Mouse (Mus musculus) bone marrow macrophage, adult 2 months (primary cell): ENCODE data around the gene Lrrc36. TPM values are rescaled to one million over a fixed set of nuclear protein-coding genes. Genes with fewer than 3 reads are reported as not detected.

Source experiments
- H3K27ac ChIP-seq: 2 replicates; pipeline ENCODE4 v1.5.1; 2012; ENCODE audit warnings: low read depth, low read length; ENCODE audit not compliant: insufficient read depth
- H3K4me1 ChIP-seq: 2 replicates; pipeline ENCODE4 v1.6.1; 2012; ENCODE audit warnings: low read length; ENCODE audit not compliant: control insufficient read depth, insufficient read depth
- H3K4me3 ChIP-seq: 2 replicates; pipeline ENCODE4 v1.5.1; 2012; ENCODE audit warnings: mild to moderate bottlenecking, low read length, moderate library complexity; ENCODE audit not compliant: insufficient read depth
- CTCF ChIP-seq: IDR thresholded peaks from 2 replicates; pipeline ENCODE4 v1.5.1; 2012; ENCODE audit warnings: low read depth, mild to moderate bottlenecking, low read length, moderate library complexity
- POLR2A ChIP-seq: IDR thresholded peaks from 2 replicates; pipeline ENCODE4 v1.6.1; 2012; ENCODE audit warnings: mild to moderate bottlenecking, low read depth, low read length, borderline replicate concordance
- polyA plus RNA-seq: library from polyadenylated mRNA; stranded (reverse); fragments of >200 nt; gene quantifications from 2 replicates; pipeline ENCODE4 v1.2.4, GENCODE M21; 2012; ENCODE audit not compliant: missing spikeins, insufficient read depth, insufficient read length

The Lrrc36 gene
- polyA plus RNA-seq, 1 experiment, result not detected

GRCm38 (mm10) chr8:105393089-105393787, 20.1 kb upstream of the Lrrc36 start:
- H3K27ac ChIP-seq, result peak overlapping the region; percentile 11
- TF ChIP-seq POLR2A, result no peak
- no peak for TF ChIP-seq CTCF
- no peak overlapping the region for H3K4me3 ChIP-seq
- H3K4me1 ChIP-seq, result peaks cover 15% of the 10 kb centered on the region

DNA sequence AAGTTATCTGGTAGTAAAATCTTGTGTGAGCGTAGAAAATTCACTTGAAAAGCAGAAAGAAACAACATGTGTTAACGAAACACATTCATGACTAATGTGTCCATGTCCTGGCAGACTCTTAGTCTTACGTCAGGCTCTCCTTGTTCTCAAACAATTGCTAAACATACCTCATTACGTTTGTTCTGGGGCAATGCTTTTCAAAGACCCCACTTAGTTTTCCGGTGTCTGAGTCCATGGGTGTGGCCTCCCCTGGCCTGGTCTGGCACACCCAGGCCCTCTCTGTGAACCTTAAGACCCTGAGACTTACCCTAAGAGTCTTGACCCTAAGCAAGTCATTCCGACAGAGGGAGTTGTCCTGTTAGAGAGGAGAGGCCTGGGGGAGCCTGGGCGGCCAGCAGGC, 19.5 kb upstream of the Lrrc36 start:
- Histone ChIP-seq H3K4me1 (peaks cover 15% of the 10 kb centered on the region), H3K27ac (no peak overlapping the region; the same call in 1 of the 2 replicates), H3K4me3 (no peak overlapping the region)
- no peak for TF ChIP-seq CTCF
- no peak for TF ChIP-seq POLR2A

DNA sequence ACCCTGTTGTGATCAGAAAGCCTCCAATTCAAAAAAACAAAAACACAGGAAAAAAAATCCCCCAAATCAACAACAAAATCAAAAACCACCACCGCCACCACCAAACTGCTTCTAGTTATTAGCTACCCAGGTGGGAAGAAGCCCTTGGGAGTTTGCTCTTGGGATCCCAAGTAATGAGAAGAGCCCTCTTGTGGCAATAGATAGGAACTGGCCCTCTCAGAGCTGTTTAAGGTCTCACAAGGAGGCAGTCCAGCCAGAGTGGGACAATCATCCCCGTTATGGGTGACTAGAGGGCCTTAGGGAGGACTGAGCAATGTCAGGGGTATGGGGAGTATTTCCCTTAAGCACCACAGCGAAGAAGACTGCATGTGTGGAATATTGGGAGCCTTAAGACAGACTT, 15.6 kb upstream of the Lrrc36 start:
- TF ChIP-seq POLR2A (no peak), CTCF (peak; percentile 34; the same call in 1 of the 2 replicates)
- no peak overlapping the region for H3K4me3 ChIP-seq
- peaks cover 14% of the 10 kb centered on the region for H3K4me1 ChIP-seq
- no peak overlapping the region for H3K27ac ChIP-seq

GRCm38 (mm10) chr8:105400016-105400415, 13.4 kb upstream of the Lrrc36 start:
- TF ChIP-seq CTCF, result no peak
- TF ChIP-seq POLR2A, result no peak
- no peak overlapping the region for H3K27ac ChIP-seq
- no peak overlapping the region for H3K4me3 ChIP-seq
- H3K4me1 ChIP-seq, result no peaks in the 10 kb centered on the region

- TF ChIP-seq CTCF, result no peak
- TF ChIP-seq POLR2A, result no peak
- Histone ChIP-seq H3K27ac (no peak overlapping the region), H3K4me1 (peaks cover 3% of the 10 kb centered on the region; the same call in 1 of the 2 replicates), H3K4me3 (no peak overlapping the region)
These were observed 9.9 kb upstream of the Lrrc36 start for GRCm38 (mm10) chr8:105403467-105403866.

DNA sequence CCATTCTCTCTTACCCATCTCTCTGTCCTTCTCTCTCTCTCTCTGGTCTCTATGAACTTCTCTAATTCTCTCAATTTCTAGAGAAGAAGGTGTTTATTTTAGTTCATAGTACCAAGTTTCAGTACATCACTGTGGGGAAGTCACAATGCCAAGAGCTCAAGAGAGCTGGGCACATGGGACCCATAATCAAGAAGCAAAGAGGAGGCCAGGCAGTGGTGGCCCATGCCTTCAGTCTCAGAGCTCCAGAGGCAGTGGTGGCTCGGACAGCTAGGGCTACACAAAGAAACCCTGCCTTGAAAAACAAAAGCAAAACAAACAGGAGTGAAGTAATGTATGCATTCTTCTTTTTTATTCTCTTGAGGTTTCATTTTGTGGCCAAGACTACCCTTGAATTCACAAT, 8.9 kb upstream of the Lrrc36 start:
- Histone ChIP-seq H3K27ac (no peak overlapping the region), H3K4me3 (no peak overlapping the region), H3K4me1 (peaks cover 3% of the 10 kb centered on the region; the same call in 1 of the 2 replicates)
- TF ChIP-seq POLR2A (no peak), CTCF (no peak)

DNA sequence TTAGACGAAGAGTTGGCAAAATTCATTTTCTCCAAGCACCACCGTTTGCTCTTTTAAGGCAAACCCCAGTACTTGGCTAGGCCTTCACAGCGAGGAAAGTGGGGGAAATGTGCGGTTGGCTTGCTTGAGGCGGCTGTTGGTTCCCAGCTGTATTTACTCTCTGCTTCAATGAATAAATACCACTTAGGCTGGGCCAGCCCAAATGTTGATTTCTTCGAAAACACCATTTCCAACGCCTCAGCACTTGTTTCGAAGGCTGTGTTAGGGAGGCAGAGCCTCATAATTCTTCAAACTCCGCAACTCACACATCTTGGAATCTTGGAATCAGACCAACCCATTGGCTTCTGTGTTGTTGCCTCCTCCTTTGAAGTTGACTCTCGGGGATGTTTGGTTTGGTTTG, 7.0 kb upstream of the Lrrc36 start:
- Histone ChIP-seq H3K27ac (no peak overlapping the region), H3K4me3 (no peak overlapping the region), H3K4me1 (peaks cover 3% of the 10 kb centered on the region; the same call in 1 of the 2 replicates)
- TF ChIP-seq CTCF (no peak), POLR2A (no peak)

GRCm38 (mm10) chr8:105408331-105408730, 5.0 kb upstream of the Lrrc36 start:
- no peak overlapping the region for H3K4me3 ChIP-seq
- TF ChIP-seq POLR2A (no peak), CTCF (no peak)
- peaks cover 3% of the 10 kb centered on the region; the same call in 1 of the 2 replicates for H3K4me1 ChIP-seq
- H3K27ac ChIP-seq, result no peak overlapping the region

DNA sequence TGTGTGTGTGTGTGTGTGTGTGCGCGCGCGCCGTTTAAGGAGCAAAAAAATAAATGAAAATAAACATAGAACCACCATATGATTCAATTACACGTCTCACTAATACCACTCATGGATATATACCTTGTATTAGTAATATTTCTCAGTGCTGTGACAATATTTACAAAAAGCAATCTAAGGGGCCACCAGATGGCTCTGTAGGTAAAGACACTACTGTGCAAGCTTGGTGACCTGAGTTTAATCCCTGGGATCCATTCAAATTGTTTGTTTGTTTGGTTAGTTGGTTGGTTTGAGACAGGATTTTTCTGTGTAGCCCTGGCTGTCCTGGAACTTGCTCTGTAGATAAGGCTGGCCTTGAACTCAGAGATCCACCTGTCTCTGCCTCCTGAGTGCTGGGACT, 3.4 kb upstream of the Lrrc36 start:
- H3K4me1 ChIP-seq, result peaks cover 6% of the 10 kb centered on the region; the same call in 1 of the 2 replicates
- TF ChIP-seq CTCF, result no peak
- no peak for TF ChIP-seq POLR2A
- H3K4me3 ChIP-seq, result no peak overlapping the region
- H3K27ac ChIP-seq, result no peak overlapping the region

GRCm38 (mm10) chr8:105418992-105419391, 5.6 kb downstream of the Lrrc36 start:
- Histone ChIP-seq H3K27ac (no peak overlapping the region), H3K4me3 (no peak overlapping the region), H3K4me1 (no peaks in the 10 kb centered on the region)
- TF ChIP-seq CTCF (no peak), POLR2A (no peak)
